Mouse (Mus musculus) kidney, embryonic 15.5 days (tissue): ENCODE results near the gene F5. TPM values are rescaled to one million over a fixed set of nuclear protein-coding genes. Genes with fewer than 3 reads are reported as not detected.
A peak's percentile ranks its signal among the peaks of the same experiment; 100 is the strongest.

Experiments
- ATAC-seq: fragments of 200-750 bp; cut with Nextera tagmentation; replicated peaks from 2 replicates; pipeline ENCODE4 v1.8.0; 2017; ENCODE audit warnings: moderate TSS enrichment; ENCODE audit not compliant: low FRiP score
- H3K27ac ChIP-seq: fragments of 300-500 bp; sonication (generic); 2 replicates; pipeline ENCODE4 v1.5.1; 2015; ENCODE audit warnings: mild to moderate bottlenecking, inconsistent platforms
- H3K27me3 ChIP-seq: fragments of 300-500 bp; sonication (generic); 2 replicates; pipeline ENCODE4 v1.6.1; 2015; ENCODE audit warnings: inconsistent platforms
- H3K36me3 ChIP-seq: fragments of 300-500 bp; sonication (generic); 2 replicates; pipeline ENCODE4 v1.6.1; 2015; ENCODE audit warnings: inconsistent platforms
- H3K4me1 ChIP-seq: fragments of 300-500 bp; sonication (generic); 2 replicates; pipeline ENCODE4 v1.6.1; 2015; ENCODE audit warnings: inconsistent platforms
- H3K4me2 ChIP-seq: fragments of 300-500 bp; sonication (generic); 2 replicates; pipeline ENCODE4 v1.6.1; 2015; ENCODE audit warnings: moderate library complexity, mild to moderate bottlenecking, inconsistent platforms
- H3K4me3 ChIP-seq: fragments of 300-500 bp; sonication (generic); replicated peaks from 2 replicates; pipeline ENCODE4 v1.5.1; 2015; ENCODE audit warnings: mild to moderate bottlenecking, inconsistent platforms
- H3K9ac ChIP-seq: fragments of 300-500 bp; sonication (generic); 2 replicates; pipeline ENCODE4 v1.6.1; 2015; ENCODE audit warnings: mild to moderate bottlenecking, inconsistent platforms
- H3K9me3 ChIP-seq: fragments of 300-500 bp; sonication (generic); replicated peaks from 2 replicates; pipeline ENCODE4 v1.6.1; 2016; ENCODE audit warnings: inconsistent platforms
- WGBS: fragments of 180-500 bp; shearing (Covaris S2); methylation state at CpG from one replicate; pipeline ENCODE4 v1.1.7; 2015; ENCODE audit warnings: mixed read lengths; 5-methylcytosine and 5-hydroxymethylcytosine counted together
- polyA plus RNA-seq: library from polyadenylated mRNA; unstranded; fragments of >200 nt; fragmentation: Nextera tagmentation; extraction: Ambion mirVana; gene quantifications from 2 replicates; pipeline ENCODE4 v1.2.1, GENCODE M21; 2015

The F5 gene
- polyA plus RNA-seq, 1 experiment from 2014 or later, result 0.31 TPM

- Histone ChIP-seq H3K36me3 (no peaks in the 10 kb centered on the region), H3K4me3 (no peak overlapping the region), H3K4me1 (no peaks in the 10 kb centered on the region), H3K27ac (no peak overlapping the region), H3K4me2 (no peak overlapping the region), H3K9me3 (no peaks in the 10 kb centered on the region), H3K27me3 (no peaks in the 10 kb centered on the region), H3K9ac (no peak overlapping the region)
- no peak for ATAC-seq
- 78% methylated on average over 1 of the region's 1 CpGs for WGBS
Measured at GRCm38 (mm10) chr1:164132609-164133008, 19.0 kb upstream of the F5 start.

- H3K4me1 ChIP-seq, result 0 out of 2 replicates have a peak, but pooled peaks cover 3% of the 10 kb centered on the region
- no peak overlapping the region for H3K27ac ChIP-seq
- H3K4me2 ChIP-seq, result no peak overlapping the region
- 67% methylated on average over 6 of the region's 6 CpGs for WGBS
- no peaks in the 10 kb centered on the region for H3K9me3 ChIP-seq
- no peak overlapping the region for H3K4me3 ChIP-seq
- H3K36me3 ChIP-seq, result no peaks in the 10 kb centered on the region
- ATAC-seq, result no peak
- H3K9ac ChIP-seq, result no peak overlapping the region
- H3K27me3 ChIP-seq, result no peaks in the 10 kb centered on the region
Measured at GRCm38 (mm10) chr1:164134101-164134500, 17.5 kb upstream of the F5 start.

- Histone ChIP-seq H3K27me3 (0 out of 2 replicates have a peak, but pooled peaks cover 1% of the 10 kb centered on the region), H3K4me2 (no peak overlapping the region), H3K9ac (no peak overlapping the region), H3K27ac (no peak overlapping the region), H3K9me3 (no peaks in the 10 kb centered on the region), H3K4me1 (0 out of 2 replicates have a peak, but pooled peaks cover 3% of the 10 kb centered on the region), H3K36me3 (no peaks in the 10 kb centered on the region), H3K4me3 (no peak overlapping the region)
- WGBS, result 53% methylated on average over 5 of the region's 5 CpGs
- no peak for ATAC-seq
Measured at GRCm38 (mm10) chr1:164135360-164135759, 16.3 kb upstream of the F5 start.

- Histone ChIP-seq H3K4me3 (no peak overlapping the region), H3K4me2 (no peak overlapping the region), H3K27ac (no peak overlapping the region), H3K27me3 (0 out of 2 replicates have a peak, but pooled peaks cover 3% of the 10 kb centered on the region), H3K9me3 (no peaks in the 10 kb centered on the region), H3K9ac (no peak overlapping the region), H3K36me3 (no peaks in the 10 kb centered on the region), H3K4me1 (0 out of 2 replicates have a peak, but pooled peaks cover 3% of the 10 kb centered on the region)
- no peak for ATAC-seq
- WGBS, result 28% methylated on average over 11 of the region's 11 CpGs
Measured at GRCm38 (mm10) chr1:164135960-164136359, 15.7 kb upstream of the F5 start.

- Histone ChIP-seq H3K27ac (no peak overlapping the region), H3K4me1 (0 out of 2 replicates have a peak, but pooled peaks cover 3% of the 10 kb centered on the region), H3K36me3 (no peaks in the 10 kb centered on the region), H3K4me3 (no peak overlapping the region), H3K9me3 (no peaks in the 10 kb centered on the region), H3K27me3 (0 out of 2 replicates have a peak, but pooled peaks cover 3% of the 10 kb centered on the region), H3K4me2 (no peak overlapping the region), H3K9ac (no peak overlapping the region)
- no peak for ATAC-seq
- WGBS, result 68% methylated on average over 6 of the region's 6 CpGs
Measured at GRCm38 (mm10) chr1:164136636-164137035, 15.0 kb upstream of the F5 start.

GRCm38 (mm10) chr1:164138365-164139130 is 13.1 kb upstream of the F5 start:
- no peak overlapping the region for H3K9ac ChIP-seq
- WGBS, result 7% methylated on average over 5 of the region's 5 CpGs
- no peak overlapping the region for H3K4me3 ChIP-seq
- ATAC-seq, result peak; percentile 89
- H3K4me2 ChIP-seq, result peak overlapping the region; percentile 35; the same call in 1 of the 2 replicates
- 0 out of 2 replicates have a peak, but pooled peaks cover 3% of the 10 kb centered on the region for H3K27me3 ChIP-seq
- H3K36me3 ChIP-seq, result no peaks in the 10 kb centered on the region
- no peak overlapping the region for H3K27ac ChIP-seq
- 0 out of 2 replicates have a peak, but pooled peaks cover 3% of the 10 kb centered on the region for H3K4me1 ChIP-seq
- no peaks in the 10 kb centered on the region for H3K9me3 ChIP-seq

- Histone ChIP-seq H3K9me3 (no peaks in the 10 kb centered on the region), H3K4me3 (no peak overlapping the region), H3K4me2 (no peak overlapping the region), H3K36me3 (no peaks in the 10 kb centered on the region), H3K9ac (no peak overlapping the region), H3K27ac (no peak overlapping the region), H3K27me3 (0 out of 2 replicates have a peak, but pooled peaks cover 3% of the 10 kb centered on the region), H3K4me1 (0 out of 2 replicates have a peak, but pooled peaks cover 3% of the 10 kb centered on the region)
- 55% methylated on average over 4 of the region's 4 CpGs for WGBS
- ATAC-seq, result no peak
Measured at GRCm38 (mm10) chr1:164139464-164139863, 12.2 kb upstream of the F5 start.

GRCm38 (mm10) chr1:164149083-164149482 is 2.6 kb upstream of the F5 start:
- Histone ChIP-seq H3K36me3 (no peaks in the 10 kb centered on the region), H3K4me1 (peaks cover 6% of the 10 kb centered on the region), H3K9ac (no peak overlapping the region), H3K27ac (no peak overlapping the region), H3K4me3 (no peak overlapping the region), H3K4me2 (no peak overlapping the region), H3K9me3 (no peaks in the 10 kb centered on the region), H3K27me3 (no peaks in the 10 kb centered on the region)
- ATAC-seq, result no peak
- WGBS, result 98% methylated on average over 7 of the region's 7 CpGs

- H3K27ac ChIP-seq, result no peak overlapping the region
- H3K9ac ChIP-seq, result no peak overlapping the region
- H3K36me3 ChIP-seq, result no peaks in the 10 kb centered on the region
- no peak overlapping the region for H3K4me2 ChIP-seq
- H3K9me3 ChIP-seq, result no peaks in the 10 kb centered on the region
- H3K4me1 ChIP-seq, result peaks cover 6% of the 10 kb centered on the region
- H3K27me3 ChIP-seq, result no peaks in the 10 kb centered on the region
- WGBS, result 85% methylated on average over 5 of the region's 5 CpGs
- no peak overlapping the region for H3K4me3 ChIP-seq
- no peak for ATAC-seq
Measured at GRCm38 (mm10) chr1:164152836-164153235, 1.2 kb downstream of the F5 start.

GRCm38 (mm10) chr1:164154983-164155382 is 3.3 kb downstream of the F5 start:
- H3K4me2 ChIP-seq, result no peak overlapping the region
- no peak overlapping the region for H3K27ac ChIP-seq
- no peak overlapping the region for H3K4me3 ChIP-seq
- H3K9me3 ChIP-seq, result no peaks in the 10 kb centered on the region
- H3K27me3 ChIP-seq, result no peaks in the 10 kb centered on the region
- H3K4me1 ChIP-seq, result peaks cover 6% of the 10 kb centered on the region
- no peak overlapping the region for H3K9ac ChIP-seq
- 84% methylated on average over 3 of the region's 3 CpGs for WGBS
- ATAC-seq, result no peak
- no peaks in the 10 kb centered on the region for H3K36me3 ChIP-seq

GRCm38 (mm10) chr1:164158571-164158970 is 6.9 kb downstream of the F5 start:
- no peak for ATAC-seq
- no peaks in the 10 kb centered on the region for H3K36me3 ChIP-seq
- H3K4me2 ChIP-seq, result no peak overlapping the region
- H3K9me3 ChIP-seq, result no peaks in the 10 kb centered on the region
- no peak overlapping the region for H3K27ac ChIP-seq
- WGBS, result 68% methylated on average over 4 of the region's 4 CpGs
- no peaks in the 10 kb centered on the region for H3K27me3 ChIP-seq
- H3K4me3 ChIP-seq, result no peak overlapping the region
- H3K9ac ChIP-seq, result no peak overlapping the region
- H3K4me1 ChIP-seq, result no peaks in the 10 kb centered on the region

- WGBS, result 86% methylated on average over 2 of the region's 2 CpGs
- no peaks in the 10 kb centered on the region for H3K9me3 ChIP-seq
Measured at GRCm38 (mm10) chr1:164159781-164160180, 8.1 kb downstream of the F5 start.

More at GRCm38 (mm10) chr1:164159781-164160180, 8.1 kb downstream of the F5 start:
- H3K9ac ChIP-seq, result no peak overlapping the region
- no peaks in the 10 kb centered on the region for H3K27me3 ChIP-seq
- ATAC-seq, result no peak
- H3K4me1 ChIP-seq, result no peaks in the 10 kb centered on the region
- no peak overlapping the region for H3K4me3 ChIP-seq
- H3K36me3 ChIP-seq, result no peaks in the 10 kb centered on the region
- no peak overlapping the region for H3K4me2 ChIP-seq
- no peak overlapping the region for H3K27ac ChIP-seq
